Mouse (Mus musculus) cortical plate, adult 2 months (tissue): Measurements from ENCODE around the gene Iqcf4.

Experiments
- CTCF ChIP-seq: fragments of 200-500 bp; IDR thresholded peaks from 2 replicates; pipeline ENCODE4 v1.5.1; 2011; ENCODE audit warnings: mild to moderate bottlenecking, control low read depth, low read length; ENCODE audit not compliant: insufficient read depth; ENCODE audit errors: extremely low read depth
- POLR2A ChIP-seq: fragments of 200-500 bp; IDR thresholded peaks from 2 replicates; pipeline ENCODE4 v1.6.1; 2011; ENCODE audit warnings: mild to moderate bottlenecking, low read length, control low read depth; ENCODE audit not compliant: insufficient read depth; ENCODE audit errors: extremely low read depth

- TF ChIP-seq POLR2A (no peak), CTCF (no peak)
Observed at GRCm38 (mm10) chr9:106617496-106617895, 46.7 kb upstream of the Iqcf4 start.
